Mouse (Mus musculus) CH12.LX (cell line): ENCODE results near the gene Tmem234.

ENCODE experiments used
- CHD2 ChIP-seq: IDR thresholded peaks from 2 replicates; pipeline ENCODE4 v1.6.1; 2011; ENCODE audit warnings: low read length, improper control_type of control experiment
- CTCF ChIP-seq, 2 experiments: IDR thresholded peaks in 1 of 2; conservative IDR thresholded peaks in 1 of 2; 2 replicates each; pipeline ENCODE4 v1.5.1; 2011 to 2012; ENCODE audit warnings: low read depth in 2 of 2, low read length in 2 of 2, improper control_type of control experiment in 1 of 2, inconsistent platforms in 1 of 2, mild to moderate bottlenecking in 1 of 2, moderate library complexity in 1 of 2
- E2F4 ChIP-seq: IDR thresholded peaks from 2 replicates; pipeline ENCODE4 v1.6.1; 2011; ENCODE audit warnings: low read depth, low read length, improper control_type of control experiment; ENCODE audit not compliant: insufficient replicate concordance
- POLR2A ChIP-seq: IDR thresholded peaks from 2 replicates; pipeline ENCODE4 v1.6.1; 2011; ENCODE audit warnings: low read depth, mild to moderate bottlenecking, improper control_type of control experiment, low read length
- SIN3A ChIP-seq: IDR thresholded peaks from 2 replicates; pipeline ENCODE4 v1.6.1; 2012; ENCODE audit warnings: low read length, improper control_type of control experiment, inconsistent platforms
- ZC3H11A ChIP-seq: IDR thresholded peaks from 2 replicates; pipeline ENCODE4 v1.6.1; 2012; ENCODE audit warnings: low read depth, mild to moderate bottlenecking, inconsistent platforms, low read length, improper control_type of control experiment

- no peak for TF ChIP-seq CTCF (conservative IDR thresholded peaks at IDR 0.05 in 1 of 2, IDR thresholded peaks at IDR 0.05 in 1 of 2; ENCODE audit: low read depth in 2 of 2, low read length in 2 of 2)
- no peak; the same call in 1 of the 2 replicates for TF ChIP-seq CHD2
- no peak for TF ChIP-seq ZC3H11A
- TF ChIP-seq SIN3A = peak; percentile 41; the same call in 1 of the 2 replicates
- 0 out of 2 replicates have a peak, but pooled peaks have one; percentile 27 for TF ChIP-seq E2F4
- TF ChIP-seq POLR2A = peak; percentile 55
These were observed 42.0 kb upstream of the Tmem234 start for GRCm38 (mm10) chr4:129558321-129558955.
